Mouse (Mus musculus) cerebellum, adult 2 months (tissue): ENCODE results near the gene Gpc1.

Experiments used
- CTCF ChIP-seq: fragments of 200-500 bp; IDR thresholded peaks from 2 replicates; pipeline ENCODE4 v1.5.1; 2011; ENCODE audit warnings: low read depth, mild to moderate bottlenecking, control low read depth, low read length, moderate library complexity, borderline replicate concordance; ENCODE audit not compliant: insufficient read depth
- POLR2A ChIP-seq: fragments of 200-500 bp; IDR thresholded peaks from 2 replicates; pipeline ENCODE4 v1.6.1; 2011; ENCODE audit warnings: low read length, control low read depth, borderline replicate concordance; ENCODE audit not compliant: insufficient read depth

DNA sequence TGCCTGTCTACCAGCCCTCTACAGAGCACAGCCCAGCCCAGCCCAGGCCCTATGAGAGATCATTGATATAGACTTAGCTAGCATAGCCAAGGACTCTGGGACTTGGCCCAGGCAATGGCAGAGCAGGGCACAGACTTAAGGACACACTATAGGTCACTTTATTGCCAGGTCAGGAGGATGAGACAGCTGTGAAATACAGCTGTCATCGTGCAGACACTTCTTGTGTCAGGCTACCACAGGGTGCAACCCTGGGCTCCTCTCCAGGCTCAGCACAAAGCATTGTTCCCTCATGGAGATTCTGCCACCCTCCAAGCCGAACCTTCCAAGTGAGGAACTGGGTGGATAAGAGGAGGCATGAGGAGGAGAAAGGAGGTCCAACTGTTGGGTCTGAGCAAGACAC lies 38.5 kb downstream of the Gpc1 start:
- TF ChIP-seq CTCF (no peak), POLR2A (no peak)
